Mouse (Mus musculus) hindlimb bud, embryonic 11.5 days (tissue): ENCODE data around the gene Adgrb2.

Source experiments
- DNase-seq: peaks from one replicate; pipeline ENCODE4 v3.0.0-alpha.2; 2012; ENCODE audit warnings: low read depth, low spot score; ENCODE audit errors: extremely low spot score

Adgrb2 gene

DNA sequence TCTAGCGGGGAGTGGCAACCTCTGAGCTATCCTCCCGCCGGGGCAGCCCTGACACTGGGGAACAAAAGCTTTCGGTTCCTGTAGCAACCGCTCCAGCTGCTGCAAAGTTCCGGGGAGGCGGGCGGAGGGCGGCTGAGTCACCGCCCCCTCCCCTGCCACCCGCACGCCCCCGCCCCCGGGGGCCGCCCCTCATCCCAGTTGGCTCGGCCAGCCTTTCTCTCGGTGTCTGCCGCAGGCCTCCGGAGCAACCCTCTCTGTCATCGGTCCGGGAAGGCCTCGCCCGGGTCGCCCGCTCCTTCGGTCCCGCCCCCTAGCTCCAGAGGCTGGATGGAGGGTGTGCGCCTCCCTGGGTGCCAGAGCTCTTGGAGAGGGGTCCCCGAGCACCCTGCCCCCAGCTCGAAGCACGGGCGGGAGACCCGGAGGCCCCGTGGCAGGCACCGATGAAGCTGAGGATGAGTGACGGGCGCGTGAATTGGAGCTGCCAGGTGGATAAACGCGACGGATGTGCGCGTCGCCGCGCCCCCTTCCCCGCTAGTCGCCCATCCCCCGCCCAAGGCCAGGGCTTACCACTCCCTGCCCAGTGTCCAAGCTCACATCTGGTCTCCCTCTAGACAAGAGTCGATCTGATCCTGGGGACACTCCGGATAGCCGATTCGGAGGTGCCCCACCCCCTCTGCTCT, 3.3 kb downstream of the Adgrb2 start:
- DNase-seq = no peak

DNA sequence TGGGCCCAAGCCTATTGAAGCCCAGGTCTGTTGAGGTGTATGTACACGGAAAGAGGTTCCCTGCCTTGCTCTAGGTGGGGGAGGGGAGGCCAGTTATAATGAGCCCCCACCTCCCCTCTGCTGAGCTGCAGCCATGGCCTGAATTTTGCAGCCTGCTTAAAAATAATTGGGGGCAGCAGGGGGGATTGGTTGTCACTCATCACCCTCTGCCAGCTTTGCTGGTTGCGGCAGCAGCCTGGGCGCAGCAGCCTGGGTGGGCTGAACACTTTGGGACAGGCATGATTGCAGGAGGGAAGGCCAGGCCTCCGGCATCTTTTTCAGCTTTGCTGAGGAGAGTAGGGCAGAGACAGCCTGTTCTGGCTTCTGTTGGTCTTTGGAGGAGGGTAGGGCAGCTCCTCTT, 5.3 kb downstream of the Adgrb2 start:
- no peak for DNase-seq

DNA sequence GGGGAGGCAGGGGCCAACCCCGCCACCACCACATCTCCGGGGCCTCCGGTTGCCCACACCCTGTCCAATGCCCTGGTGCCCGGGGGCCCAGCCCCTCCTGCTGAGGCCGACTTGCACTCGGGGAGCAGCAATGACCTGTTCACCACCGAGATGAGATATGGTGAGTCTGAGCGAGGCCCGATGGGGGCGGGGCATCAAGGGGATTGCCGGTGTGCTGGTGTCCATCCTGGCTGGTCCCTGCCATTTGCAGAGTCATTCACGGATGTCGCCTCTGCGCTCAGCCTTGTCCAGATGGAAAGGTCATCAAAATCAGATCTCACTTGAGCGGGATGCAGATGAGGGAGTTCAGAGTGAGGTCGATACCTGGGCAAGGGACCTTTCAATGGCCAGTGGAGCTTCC, 8.1 kb downstream of the Adgrb2 start:
- no peak for DNase-seq

DNA sequence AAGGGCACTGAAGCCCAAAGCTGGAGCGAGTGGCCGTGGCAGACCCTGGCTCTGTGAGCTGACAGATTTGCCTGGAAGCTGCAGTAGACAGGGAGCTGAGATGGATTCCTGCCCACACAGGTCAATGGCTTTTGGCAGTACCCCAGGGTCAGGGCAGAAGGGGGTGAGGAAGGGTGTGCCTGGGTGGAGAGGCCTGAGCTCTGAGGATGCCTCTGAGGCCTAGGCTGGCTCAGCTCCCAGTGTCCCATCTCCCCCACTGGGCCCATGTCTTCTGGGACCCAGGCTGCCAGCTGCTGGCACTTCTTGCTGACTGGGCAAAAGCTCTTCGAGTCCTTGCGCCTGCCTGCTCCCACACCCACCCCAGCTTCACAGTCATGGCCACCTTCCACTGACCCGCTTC, 8.5 kb downstream of the Adgrb2 start:
- DNase-seq = no peak

DNA sequence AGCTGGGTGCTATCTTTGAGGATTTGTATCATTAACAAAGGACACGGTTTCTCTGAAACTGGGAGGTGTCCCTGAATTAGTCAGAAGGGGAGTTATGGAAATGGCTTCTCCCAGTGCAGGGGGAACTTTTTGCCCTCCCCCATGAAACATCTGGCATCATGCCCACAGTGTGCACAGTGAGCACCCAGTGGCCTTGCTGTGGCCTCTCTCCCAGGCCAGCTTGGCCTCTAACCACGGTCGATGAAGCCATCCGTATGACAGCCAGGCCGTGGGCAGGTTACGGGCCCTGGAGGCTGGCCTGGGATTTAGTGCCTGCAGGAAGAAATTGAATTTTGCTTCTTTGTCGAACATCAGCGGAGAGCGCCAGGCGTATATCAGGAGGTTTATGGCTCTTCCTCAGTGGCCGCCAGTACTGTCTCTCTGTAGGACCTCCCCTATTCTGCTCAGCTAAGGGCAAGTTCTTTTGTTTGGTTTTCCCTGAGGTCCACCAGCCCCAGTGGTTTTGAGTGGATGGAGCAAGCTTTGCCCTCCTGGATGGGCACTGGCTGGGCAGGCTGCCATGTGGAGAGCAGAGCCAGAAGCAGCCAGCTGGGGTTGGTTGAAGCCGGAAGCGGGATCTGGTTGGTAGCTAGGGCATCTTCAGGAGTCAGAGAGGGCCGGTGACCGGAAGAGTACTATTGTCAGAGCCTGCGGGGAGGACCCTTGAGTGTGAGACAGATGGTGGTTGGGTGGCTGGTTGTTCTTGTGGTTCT, 9.4 kb downstream of the Adgrb2 start:
- no peak for DNase-seq

DNA sequence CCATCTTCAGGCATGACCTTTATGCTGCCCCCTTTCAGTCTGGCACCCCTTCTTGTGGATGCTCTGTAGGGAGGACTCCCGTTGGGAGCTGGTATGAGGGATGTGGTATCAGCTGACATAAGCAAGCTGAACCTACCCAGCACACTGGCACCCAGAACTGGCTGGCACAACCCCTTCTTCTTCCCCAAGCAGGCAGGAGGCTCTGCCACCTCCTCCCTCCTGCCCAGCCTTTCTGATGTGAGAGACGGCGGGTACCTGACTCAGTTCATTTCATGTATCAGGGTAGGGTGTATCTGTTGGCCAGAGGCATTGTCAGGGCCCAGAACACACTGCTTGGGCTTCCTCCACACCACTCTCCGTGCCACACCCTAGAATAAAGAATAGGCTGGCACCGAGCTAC, 10.1 kb downstream of the Adgrb2 start:
- no peak for DNase-seq

DNA sequence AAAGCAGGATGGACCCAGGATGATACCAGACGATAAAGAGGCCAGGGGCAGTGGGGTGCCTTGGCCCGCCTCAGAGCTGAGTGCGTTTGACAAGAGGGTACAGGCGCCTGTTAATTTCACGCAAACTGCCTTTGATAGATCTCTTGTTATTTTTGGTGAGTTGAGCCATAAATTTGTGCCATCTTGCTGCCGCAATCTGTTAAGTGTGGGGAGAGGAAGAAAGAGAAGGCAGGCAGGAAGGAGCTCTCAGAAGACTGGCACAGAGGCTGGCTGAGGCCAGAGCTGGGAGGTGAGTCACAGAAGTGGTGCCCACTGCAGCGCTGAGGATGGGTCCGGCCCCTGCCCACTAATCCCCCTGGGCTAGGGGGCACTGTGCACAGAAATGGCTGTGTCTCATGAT, 10.6 kb downstream of the Adgrb2 start:
- no peak for DNase-seq

DNA sequence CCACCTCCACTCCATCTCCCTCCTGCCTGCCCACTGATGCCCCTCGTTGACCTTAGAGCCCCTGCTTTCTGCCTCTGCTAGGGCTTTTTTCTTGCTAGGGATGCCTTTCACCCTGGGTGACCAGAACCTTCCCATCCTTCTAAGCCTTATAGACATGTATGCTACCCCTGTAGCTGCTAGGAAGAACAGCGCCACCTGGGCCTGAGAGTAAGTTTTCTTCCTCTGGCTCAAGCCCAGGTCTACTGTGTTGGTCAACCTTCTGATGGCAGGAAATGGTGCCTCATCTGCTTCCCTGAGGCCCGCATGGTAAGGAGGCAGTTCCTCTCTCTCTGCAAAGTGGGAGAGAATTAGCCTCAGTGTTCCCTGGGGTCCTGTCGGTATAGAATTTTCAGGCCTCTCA, 11.3 kb downstream of the Adgrb2 start:
- DNase-seq = no peak

DNA sequence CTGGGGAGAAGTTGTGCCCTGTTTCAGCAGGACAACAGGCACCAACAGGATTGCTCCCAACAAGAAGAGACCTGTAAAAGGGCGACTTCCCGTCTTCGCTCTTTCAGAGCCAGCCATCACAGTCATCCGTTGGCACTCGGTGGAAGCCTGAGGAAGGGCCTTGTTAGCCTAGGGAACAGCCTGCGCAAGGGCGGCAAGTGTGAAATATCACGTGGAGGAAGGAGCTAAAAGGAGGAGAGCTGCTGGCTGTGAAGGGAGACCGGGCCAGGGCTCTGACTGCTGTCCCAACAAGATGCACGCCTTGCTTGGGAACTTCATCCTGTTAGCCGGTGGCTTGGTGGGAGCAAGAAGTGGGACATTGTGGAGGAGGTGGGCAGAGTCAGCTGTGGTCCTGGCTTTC, 13.5 kb downstream of the Adgrb2 start:
- DNase-seq = no peak

DNA sequence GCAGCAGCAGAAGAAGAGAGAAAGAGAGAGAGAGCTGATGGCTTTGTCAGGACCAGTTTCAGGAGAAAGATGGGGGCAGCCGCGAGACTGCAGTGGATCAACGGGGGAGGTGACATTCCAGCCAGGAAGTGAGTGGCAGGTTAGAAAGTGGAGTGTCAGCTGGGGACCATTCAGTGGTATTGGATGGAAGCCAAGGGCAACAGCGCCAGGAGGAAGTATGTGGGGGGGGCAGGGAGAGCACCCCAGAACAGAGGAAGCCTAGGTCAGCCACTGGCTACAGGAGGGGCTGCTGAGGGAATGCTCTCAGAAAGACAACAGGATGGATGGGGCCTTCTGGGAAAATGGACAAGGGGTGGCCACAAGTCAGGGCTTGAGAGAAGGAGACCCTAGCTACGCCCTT, 17.0 kb downstream of the Adgrb2 start:
- DNase-seq = no peak

DNA sequence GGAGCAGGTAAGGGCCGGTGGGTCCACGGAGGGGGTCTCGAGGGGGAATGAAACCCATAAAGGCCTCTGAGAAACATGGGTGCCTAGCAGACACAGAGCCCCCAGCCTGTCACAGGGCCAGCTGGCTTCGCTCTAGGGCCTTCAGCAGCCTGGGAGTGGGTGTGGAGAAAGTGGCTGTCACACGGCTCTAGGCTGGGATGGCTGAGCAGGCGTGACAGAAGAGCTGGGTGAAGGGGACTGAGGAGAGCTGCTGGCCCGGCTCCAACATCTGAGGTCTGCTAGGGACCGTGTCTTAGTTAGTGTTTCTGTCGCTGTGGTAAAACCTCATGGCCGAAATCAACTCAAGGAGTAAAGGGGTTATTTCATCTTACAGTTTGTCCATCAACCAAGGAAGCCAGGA, 17.5 kb downstream of the Adgrb2 start:
- no peak for DNase-seq

DNA sequence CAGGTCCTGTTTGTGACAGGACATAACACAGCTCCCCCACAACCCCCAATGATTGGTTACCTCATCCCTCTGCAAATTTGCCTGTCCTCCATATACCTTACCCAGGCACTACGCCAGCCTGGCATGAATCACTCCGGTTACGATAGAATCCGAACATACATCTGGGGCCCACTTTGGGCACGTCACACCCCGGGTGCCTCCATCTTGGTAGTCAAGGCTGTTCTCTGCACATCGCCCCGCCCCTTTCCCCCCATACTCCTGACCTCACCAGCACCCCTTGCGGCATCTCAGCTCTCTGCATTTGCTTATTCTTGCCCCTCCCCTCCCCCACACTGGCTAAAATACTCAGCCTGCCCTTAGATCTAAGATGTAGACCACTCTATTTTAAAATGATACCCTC, 20.9 kb downstream of the Adgrb2 start:
- no peak for DNase-seq

DNA sequence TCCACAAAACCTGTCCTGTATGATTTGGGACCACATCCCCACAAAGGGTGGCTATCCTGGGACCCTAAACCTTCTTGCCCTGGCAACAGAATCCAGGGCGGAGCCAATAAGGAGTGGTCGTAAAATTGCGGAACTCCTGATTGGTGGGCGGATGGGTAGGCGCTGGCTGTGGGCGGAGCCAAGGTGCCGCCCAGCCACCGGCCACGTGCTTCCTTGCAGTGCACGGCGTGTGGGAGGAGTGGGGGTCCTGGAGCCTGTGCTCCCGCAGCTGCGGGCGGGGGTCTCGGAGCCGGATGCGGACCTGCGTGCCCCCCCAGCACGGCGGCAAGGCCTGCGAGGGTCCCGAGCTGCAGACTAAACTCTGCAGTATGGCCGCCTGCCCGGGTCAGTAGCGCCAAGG, 21.9 kb downstream of the Adgrb2 start:
- DNase-seq = no peak

DNA sequence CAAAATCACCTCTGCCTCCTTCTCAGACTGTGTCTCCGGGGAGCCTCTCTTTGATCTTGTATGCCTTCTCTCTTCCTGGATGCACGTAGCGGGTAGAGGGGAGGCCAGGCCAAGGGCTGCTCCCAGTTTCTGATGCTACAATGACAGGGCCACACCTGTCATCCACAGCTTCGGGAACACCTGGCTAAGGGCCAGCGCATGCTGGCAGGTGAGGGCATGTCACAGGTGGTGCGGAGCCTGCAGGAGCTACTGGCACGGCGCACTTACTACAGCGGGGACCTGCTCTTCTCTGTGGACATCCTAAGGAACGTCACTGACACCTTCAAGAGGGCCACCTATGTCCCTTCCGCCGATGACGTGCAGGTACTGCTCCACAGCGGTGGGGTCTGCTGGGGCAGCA, 24.4 kb downstream of the Adgrb2 start:
- no peak for DNase-seq

DNA sequence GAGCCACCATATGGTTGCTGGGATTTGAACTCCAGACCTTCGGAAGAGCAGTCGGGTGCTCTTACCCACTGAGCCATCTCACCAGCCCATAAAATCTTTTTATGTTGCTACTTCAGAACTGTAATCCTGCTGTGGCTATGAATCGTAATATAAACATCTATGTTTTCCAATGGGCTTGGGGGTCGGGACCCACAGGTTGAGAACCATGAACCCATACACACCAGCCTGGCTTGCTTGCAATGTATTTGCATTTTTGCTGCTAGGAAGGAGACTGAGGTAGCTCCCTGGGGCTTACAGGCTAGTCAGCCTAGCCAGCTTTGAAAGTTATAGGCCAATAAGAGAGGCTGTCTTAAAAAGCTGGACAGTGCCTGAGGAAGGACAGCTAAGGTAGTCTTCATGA, 26.1 kb downstream of the Adgrb2 start:
- DNase-seq = no peak

DNA sequence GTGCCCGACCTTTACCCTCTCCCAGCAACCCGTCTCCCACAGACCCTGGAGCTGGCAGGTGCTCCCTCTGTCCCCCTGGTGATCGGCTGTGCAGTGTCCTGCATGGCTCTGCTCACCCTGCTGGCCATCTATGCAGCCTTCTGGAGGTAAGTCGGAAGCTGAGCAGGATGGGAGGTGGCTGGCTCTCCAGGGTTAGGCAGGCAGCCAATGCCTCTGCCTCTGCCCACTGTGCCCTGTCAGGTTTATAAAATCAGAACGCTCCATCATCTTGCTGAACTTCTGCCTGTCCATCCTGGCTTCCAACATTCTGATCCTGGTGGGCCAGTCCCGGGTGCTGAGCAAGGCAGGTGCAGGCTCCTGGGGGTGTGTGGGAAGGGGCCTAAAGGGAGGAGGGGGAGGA, 27.6 kb downstream of the Adgrb2 start:
- no peak for DNase-seq

DNA sequence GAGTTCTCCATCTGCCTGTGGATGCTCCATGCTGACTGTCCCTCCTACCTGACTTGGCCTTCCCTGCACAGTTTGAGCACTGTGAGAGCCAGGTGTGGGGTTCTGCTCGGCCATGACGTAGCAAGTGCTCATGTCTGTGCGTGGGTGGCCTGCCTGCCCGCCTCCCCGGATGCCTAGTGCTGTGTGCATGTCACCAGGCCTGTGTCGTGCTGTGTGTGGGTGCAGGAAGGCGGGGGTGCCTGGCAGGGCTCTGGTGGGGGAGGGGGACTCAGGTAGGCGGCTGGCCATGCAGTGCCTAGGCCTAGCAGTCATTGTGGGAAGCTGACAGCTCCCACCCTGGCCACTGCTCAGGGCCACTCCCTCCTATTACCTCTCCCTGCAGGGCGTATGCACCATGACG, 28.4 kb downstream of the Adgrb2 start:
- no peak for DNase-seq

DNA sequence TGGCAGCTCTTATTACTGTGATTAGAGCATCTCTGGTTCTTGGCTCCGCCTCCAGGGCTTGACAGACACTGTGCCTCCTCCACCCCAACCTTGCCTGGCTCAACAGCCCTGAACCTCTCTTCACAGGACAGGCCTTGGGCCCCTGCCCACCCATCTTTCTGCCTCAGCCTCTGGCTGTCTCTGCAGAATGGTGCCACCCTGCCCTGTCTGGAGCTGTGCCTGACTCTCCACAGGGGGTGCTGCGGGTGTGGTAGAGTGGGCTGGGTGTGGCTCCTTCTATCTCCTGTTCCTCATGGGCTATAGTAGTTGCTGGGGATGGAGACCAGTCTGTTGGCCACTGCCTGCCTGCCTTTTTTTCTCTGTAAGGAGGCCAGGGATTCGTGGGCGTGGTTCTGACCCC, 31.3 kb downstream of the Adgrb2 start:
- DNase-seq = no peak

DNA sequence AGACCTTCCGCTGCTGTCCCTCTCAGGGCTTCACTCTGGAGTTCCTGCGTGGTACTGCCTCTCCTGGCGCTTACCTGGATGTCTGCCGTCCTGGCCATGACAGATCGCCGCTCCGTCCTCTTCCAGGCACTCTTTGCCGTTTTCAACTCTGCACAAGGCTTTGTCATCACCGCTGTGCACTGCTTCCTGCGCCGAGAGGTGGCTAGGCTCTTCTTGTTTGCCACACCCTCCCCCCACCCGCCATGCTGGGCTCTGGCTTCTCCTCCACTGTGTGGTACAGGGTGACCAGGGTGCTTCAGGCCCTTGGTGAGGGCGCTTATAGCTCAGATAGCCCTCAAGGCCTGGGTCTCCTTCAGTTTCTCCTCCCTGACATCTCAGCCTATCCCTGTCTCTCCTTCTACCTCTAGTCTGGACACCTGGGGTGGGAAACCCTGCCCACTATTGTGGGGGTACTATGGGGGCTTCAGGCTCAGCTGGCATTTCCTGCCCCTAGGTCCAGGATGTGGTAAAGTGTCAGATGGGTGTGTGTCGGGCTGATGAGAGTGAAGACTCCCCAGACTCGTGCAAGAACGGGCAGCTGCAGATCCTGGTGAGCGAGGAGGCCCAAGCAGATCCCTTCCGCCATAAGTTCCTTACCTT, 32.5 kb downstream of the Adgrb2 start:
- no peak for DNase-seq

DNA sequence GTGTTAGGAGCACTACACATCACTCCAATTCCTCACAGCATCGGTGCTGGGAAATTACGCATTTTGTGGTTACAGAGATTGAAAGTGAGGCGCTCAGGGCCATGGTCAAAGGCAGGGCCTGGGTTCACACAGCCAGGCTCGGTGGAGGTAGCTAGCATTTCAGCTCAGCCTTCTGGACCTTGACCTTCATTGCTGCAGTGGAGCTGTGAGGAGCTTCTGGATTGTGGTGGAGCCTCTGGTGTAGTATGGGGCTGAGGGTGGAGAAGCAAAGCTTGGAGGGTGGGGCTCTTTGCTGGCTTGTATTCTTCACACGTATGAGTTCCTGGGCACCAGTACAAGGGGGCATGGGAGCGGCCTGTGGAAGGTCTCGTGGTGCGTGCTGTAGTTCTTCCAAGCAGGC, 38.3 kb downstream of the Adgrb2 start:
- no peak for DNase-seq

DNA sequence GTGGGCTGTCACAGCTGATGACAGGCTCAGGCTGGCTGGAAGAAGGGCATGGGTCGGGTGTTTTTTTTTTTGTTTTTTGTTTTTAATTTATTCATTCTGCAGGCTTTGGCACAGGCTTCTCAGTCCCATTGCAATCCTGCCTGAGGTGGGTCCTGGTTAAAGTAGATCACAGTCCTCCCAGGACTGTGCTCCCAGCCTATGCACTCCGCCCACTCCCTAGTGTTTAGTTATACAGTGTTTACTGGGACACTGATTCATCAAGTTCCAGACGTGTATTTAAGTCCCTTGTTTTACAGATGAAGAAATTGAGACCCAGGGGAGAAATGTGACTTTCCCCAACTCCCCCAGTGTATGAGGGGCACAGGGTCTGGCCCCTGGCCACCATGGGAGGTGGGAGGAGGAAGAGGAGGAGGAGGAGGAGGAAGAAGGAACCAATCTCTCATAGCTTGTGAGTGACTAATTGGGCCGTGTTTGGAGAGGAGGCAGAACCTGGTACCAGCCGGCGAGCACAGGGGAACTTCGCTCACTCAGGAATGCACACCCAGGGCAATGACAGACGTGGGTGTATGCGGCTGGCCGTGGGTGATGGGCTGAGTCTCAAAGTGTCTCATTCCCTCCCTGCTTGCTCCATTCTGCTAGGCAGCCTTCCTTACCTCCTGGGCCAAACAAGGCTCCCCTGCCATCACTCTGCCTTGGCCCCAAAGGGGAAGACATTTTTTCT, 39.0 kb downstream of the Adgrb2 start:
- no peak for DNase-seq

DNA sequence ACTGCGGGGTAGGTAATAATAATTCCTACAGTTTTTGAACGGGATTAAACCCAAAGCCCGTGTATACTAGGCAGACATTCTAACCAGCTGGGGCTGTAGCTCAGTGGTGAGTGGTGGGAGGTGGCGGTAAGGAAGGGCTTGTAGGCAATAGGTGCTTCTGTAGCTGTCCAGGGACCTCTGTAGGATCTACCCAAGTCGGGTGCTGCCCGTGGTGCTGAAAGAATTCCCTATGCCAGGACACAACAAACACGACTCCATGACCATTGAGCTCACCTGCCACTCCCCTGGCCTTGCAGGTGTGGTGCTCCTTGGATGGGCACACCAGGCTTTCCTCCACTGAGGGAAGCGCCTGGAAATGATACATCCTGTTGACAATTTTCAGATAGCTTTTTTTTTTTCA, 40.9 kb downstream of the Adgrb2 start:
- no peak for DNase-seq
